ENCODE assay signal across 13 mouse cellular contexts in genomic region chr8:99368449-99368848, GRCm38 (mm10). TPM values are rescaled to one million over a fixed set of nuclear protein-coding genes. Genes with fewer than 3 reads are reported as not detected.
"Had no signal": no experiment of that assay in that cellular context is flagged by ENCODE, and none has a peak within 500 bp of the region (broad histone marks: within the 10 kb centered on the region; RNA-seq: fewer than 3 reads in every experiment).

No protein-coding gene starts in this region.

- H3K9me3 ChIP-seq: limb, embryonic 10.5 days; liver, embryonic 15.5 days; stomach, embryonic 15.5 days had no signal

- DNase-seq: kidney, adult 8-10 months; kidney, postnatal 25 days; lung, adult 2 months; lung, postnatal 36 days; right cerebral cortex, postnatal 14 days; thymus, postnatal 4 days had no signal

- H3K36me3 ChIP-seq: limb, embryonic 10.5 days; liver, embryonic 15.5 days; stomach, embryonic 15.5 days had no signal

- H3K4me3 ChIP-seq: limb, embryonic 10.5 days; liver, embryonic 15.5 days; stomach, embryonic 15.5 days had no signal

- H3K9ac ChIP-seq: liver, embryonic 15.5 days; stomach, embryonic 15.5 days had no signal

- H3K4me1 ChIP-seq: limb, embryonic 10.5 days; liver, embryonic 15.5 days; stomach, embryonic 15.5 days had no signal

- H3K4me2 ChIP-seq: liver, embryonic 11.5 days; liver, embryonic 15.5 days; stomach, embryonic 15.5 days had no signal

- H3K27me3 ChIP-seq: liver, embryonic 15.5 days; stomach, embryonic 15.5 days had no signal

- H3K27ac ChIP-seq: limb, embryonic 10.5 days; liver, embryonic 15.5 days; stomach, embryonic 15.5 days had no signal

- ATAC-seq: intestine, postnatal 0 days; lung, postnatal 0 days had no signal

RNA-seq across cellular contexts. Expression of gene Cdh8, which starts 47.8 kb away (rescaled TPM):
- polyA plus RNA-seq: lung, adult 2 months; testis, adult 2 months had no signal
